Mouse (Mus musculus) hindbrain, embryonic 12.5 days (tissue): ENCODE measurements at regions not wholly inside any gene's neighbourhood (a gene's known extent, or its start where the extent isn't known, plus 50 kb on each side); places are given as distances from the start of the nearest gene placed in this dataset.

ENCODE experiments used
- ATAC-seq: fragments of 200-750 bp; cut with Nextera tagmentation; 2 replicates; pipeline ENCODE4 v1.8.0; 2017; ENCODE audit warnings: moderate TSS enrichment; ENCODE audit not compliant: low FRiP score
- H3K27ac ChIP-seq: fragments of 300-500 bp; sonication (generic); 2 replicates; pipeline ENCODE4 v1.5.1; 2016; ENCODE audit warnings: mild to moderate bottlenecking
- H3K27me3 ChIP-seq: fragments of 300-500 bp; sonication (generic); 2 replicates; pipeline ENCODE4 v1.6.1; 2016; ENCODE audit warnings: mild to moderate bottlenecking
- H3K36me3 ChIP-seq: fragments of 300-500 bp; sonication (generic); 2 replicates; pipeline ENCODE4 v1.6.1; 2016; ENCODE audit warnings: mild to moderate bottlenecking
- H3K4me1 ChIP-seq: fragments of 300-500 bp; sonication (generic); 2 replicates; pipeline ENCODE4 v1.6.1; 2016
- H3K4me2 ChIP-seq: fragments of 300-500 bp; sonication (generic); replicated peaks from 2 replicates; pipeline ENCODE4 v1.6.1; 2016; ENCODE audit warnings: mild to moderate bottlenecking
- H3K4me3 ChIP-seq: fragments of 300-500 bp; sonication (generic); 2 replicates; pipeline ENCODE4 v1.5.1; 2016; ENCODE audit warnings: mild to moderate bottlenecking
- H3K9ac ChIP-seq: fragments of 300-500 bp; sonication (generic); 2 replicates; pipeline ENCODE4 v1.6.1; 2016; ENCODE audit warnings: mild to moderate bottlenecking, moderate library complexity
- H3K9me3 ChIP-seq: fragments of 300-500 bp; sonication (generic); replicated peaks from 2 replicates; pipeline ENCODE4 v1.6.1; 2016; ENCODE audit warnings: mild to moderate bottlenecking
- WGBS: fragments of 180-500 bp; shearing (Covaris S2); methylation state at CpG from one replicate; pipeline ENCODE4 v1.1.7; 2016; 5-methylcytosine and 5-hydroxymethylcytosine counted together

DNA sequence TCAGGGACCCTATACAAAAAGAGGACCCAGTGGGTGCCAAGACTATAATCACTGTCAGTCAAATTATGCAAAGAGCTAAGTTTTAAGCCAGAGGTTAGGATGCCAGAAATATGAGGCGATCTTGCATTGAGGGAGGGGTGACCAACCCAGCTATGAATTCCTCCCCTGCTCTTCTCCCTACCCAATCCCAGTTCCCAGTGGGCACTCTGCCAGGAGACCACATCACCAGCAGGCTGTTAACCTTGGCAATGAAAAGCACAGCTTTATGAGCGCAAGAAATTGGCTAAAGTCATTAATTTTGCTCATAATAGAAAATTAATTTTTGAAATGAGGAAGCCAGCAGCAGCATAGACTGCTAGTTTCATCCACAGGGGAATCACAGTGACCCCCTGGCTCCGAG lies 65.7 kb upstream of the B3gat1 start:
- ATAC-seq = no peak
- Histone ChIP-seq H3K4me2 (no peak overlapping the region), H3K4me3 (no peak overlapping the region), H3K27me3 (no peaks in the 10 kb centered on the region), H3K9me3 (no peaks in the 10 kb centered on the region), H3K9ac (no peak overlapping the region), H3K4me1 (no peaks in the 10 kb centered on the region), H3K27ac (no peak overlapping the region), H3K36me3 (no peaks in the 10 kb centered on the region)
- 79% methylated on average over 3 of the region's 3 CpGs for WGBS

DNA sequence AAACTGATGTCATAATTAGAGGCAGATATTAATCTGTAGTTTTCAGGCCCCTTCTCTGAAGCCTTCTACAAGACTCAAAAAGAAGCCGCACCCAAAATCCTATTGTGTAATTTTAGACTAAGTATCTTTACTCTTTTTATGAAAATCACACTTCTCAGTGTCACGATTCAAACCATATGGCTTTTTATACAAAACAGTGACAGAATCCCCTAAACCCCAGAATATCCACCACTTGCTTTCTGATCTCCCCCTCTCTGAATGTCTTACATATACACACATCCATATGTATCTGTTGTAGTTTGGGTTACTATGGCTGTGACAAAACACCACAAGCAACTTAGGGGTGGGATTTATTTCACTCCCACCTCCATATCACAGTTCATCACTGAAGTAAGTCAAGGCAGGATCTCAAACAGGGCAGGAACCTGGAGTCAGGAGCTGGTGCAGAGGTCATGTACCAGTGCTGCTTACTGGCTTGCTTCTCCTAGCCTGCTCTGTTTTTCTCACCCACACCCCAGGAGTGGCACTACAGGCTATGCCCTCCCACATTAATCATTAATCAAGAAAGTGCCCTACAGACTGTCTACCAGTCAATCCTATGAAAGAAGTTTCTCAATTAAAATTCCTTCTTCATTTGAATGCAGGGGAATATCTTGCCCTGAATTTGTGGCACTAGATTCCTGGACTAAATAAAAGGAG lies 59.3 kb upstream of the B3gat1 start:
- WGBS = 94% methylated on average over 2 of the region's 2 CpGs

DNA sequence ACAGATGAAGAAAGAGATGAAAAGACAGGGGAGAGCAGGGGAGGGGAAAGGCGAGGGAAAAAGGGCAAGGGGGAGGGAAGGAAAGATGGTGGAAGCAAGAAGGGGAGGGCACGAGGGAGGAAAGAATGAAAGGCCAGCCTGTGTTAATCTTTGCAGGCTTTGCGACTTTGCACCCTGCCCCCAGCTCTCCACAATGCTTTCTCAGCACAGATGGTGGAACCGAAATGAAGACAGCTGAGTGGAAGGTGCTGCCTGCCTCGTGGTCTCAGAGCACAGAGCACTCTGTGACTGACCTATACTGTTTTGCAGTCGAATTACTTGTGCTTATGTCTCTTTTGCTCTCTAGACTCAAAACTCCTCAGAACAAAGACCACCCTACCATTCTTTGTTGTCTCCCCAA lies 55.2 kb upstream of the B3gat1 start:
- no peak overlapping the region for H3K9ac ChIP-seq
- no peaks in the 10 kb centered on the region for H3K4me1 ChIP-seq
- no peak overlapping the region for H3K27ac ChIP-seq
- no peak overlapping the region for H3K4me3 ChIP-seq
- H3K9me3 ChIP-seq = no peaks in the 10 kb centered on the region
- 32% methylated on average over 6 of the region's 6 CpGs for WGBS
- no peak for ATAC-seq
- no peak overlapping the region for H3K4me2 ChIP-seq
- H3K27me3 ChIP-seq = no peaks in the 10 kb centered on the region
- H3K36me3 ChIP-seq = no peaks in the 10 kb centered on the region

More for the DNA sequence above, 59.3 kb upstream of the B3gat1 start:
- Histone ChIP-seq H3K9ac (no peak overlapping the region), H3K36me3 (no peaks in the 10 kb centered on the region), H3K4me2 (no peak overlapping the region), H3K4me3 (no peak overlapping the region), H3K27ac (no peak overlapping the region), H3K4me1 (no peaks in the 10 kb centered on the region), H3K27me3 (no peaks in the 10 kb centered on the region), H3K9me3 (no peaks in the 10 kb centered on the region)
- no peak for ATAC-seq

DNA sequence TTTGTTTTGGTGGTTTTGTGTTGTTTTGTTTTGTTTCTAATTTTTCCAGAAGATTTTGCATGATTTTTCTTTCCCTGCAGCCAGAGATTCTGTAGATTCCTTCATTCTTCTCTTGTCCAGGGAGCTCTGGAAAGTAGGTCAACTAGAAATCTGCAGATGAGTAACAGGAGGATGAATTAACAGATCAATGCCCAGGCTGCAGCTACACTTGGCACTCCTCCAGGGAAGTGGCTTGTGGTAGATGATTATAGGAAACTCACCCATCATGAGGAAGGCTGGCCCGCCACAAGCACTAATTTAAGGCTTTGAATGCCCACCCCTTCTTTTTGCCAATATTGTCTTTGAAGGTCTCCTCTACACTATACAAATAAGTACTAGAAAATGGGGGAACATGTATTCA lies 52.0 kb upstream of the B3gat1 start:
- Histone ChIP-seq H3K4me2 (no peak overlapping the region), H3K4me1 (no peaks in the 10 kb centered on the region), H3K9me3 (no peaks in the 10 kb centered on the region), H3K27ac (no peak overlapping the region), H3K4me3 (no peak overlapping the region), H3K9ac (no peak overlapping the region), H3K36me3 (no peaks in the 10 kb centered on the region), H3K27me3 (no peaks in the 10 kb centered on the region)
- ATAC-seq = no peak
- WGBS = 91% methylated on average over 1 of the region's 1 CpGs
